Mouse (Mus musculus) hindbrain, embryonic 16.5 days (tissue): ENCODE measurements at regions not wholly inside any gene's neighbourhood (a gene's known extent, or its start where the extent isn't known, plus 50 kb on each side); places are given as distances from the start of the nearest gene placed in this dataset.

Experiments
- ATAC-seq: fragments of 200-750 bp; cut with Nextera tagmentation; 2 replicates; pipeline ENCODE4 v1.8.0; 2017; ENCODE audit warnings: moderate TSS enrichment, moderate library complexity
- H3K27ac ChIP-seq: fragments of 300-500 bp; sonication (generic); 2 replicates; pipeline ENCODE4 v1.5.1; 2014; ENCODE audit warnings: low read depth, mild to moderate bottlenecking, control low read depth, low read length, moderate library complexity
- H3K27me3 ChIP-seq: fragments of 300-500 bp; sonication (generic); replicated peaks from 2 replicates; pipeline ENCODE4 v1.6.1; 2014; ENCODE audit warnings: low read length; ENCODE audit not compliant: control insufficient read depth, insufficient read depth
- H3K36me3 ChIP-seq: fragments of 300-500 bp; sonication (generic); 2 replicates; pipeline ENCODE4 v1.6.1; 2014; ENCODE audit warnings: mild to moderate bottlenecking, low read length, moderate library complexity, mixed read lengths; ENCODE audit not compliant: control insufficient read depth, insufficient read depth
- H3K4me1 ChIP-seq: fragments of 300-500 bp; sonication (generic); 2 replicates; pipeline ENCODE4 v1.6.1; 2014; ENCODE audit warnings: low read depth, low read length; ENCODE audit not compliant: control insufficient read depth, insufficient read depth
- H3K4me2 ChIP-seq: fragments of 300-500 bp; sonication (generic); 2 replicates; pipeline ENCODE4 v1.6.1; 2014; ENCODE audit warnings: mild to moderate bottlenecking, low read length, control low read depth, moderate library complexity
- H3K4me3 ChIP-seq: fragments of 300-500 bp; sonication (generic); 2 replicates; pipeline ENCODE4 v1.5.1; 2014; ENCODE audit warnings: mild to moderate bottlenecking, low read length, control low read depth, moderate library complexity
- H3K9ac ChIP-seq: fragments of 300-500 bp; sonication (generic); 2 replicates; pipeline ENCODE4 v1.6.1; 2014; ENCODE audit warnings: low read depth, mild to moderate bottlenecking, control low read depth, low read length, moderate library complexity
- H3K9me3 ChIP-seq: fragments of 300-500 bp; sonication (generic); 2 replicates; pipeline ENCODE4 v1.6.1; 2014; ENCODE audit warnings: mild to moderate bottlenecking, low read length, moderate library complexity; ENCODE audit not compliant: control insufficient read depth
- WGBS: fragments of 180-500 bp; shearing (Covaris S2); extraction: QIAGEN DNeasy Blood & Tissue Kit; methylation state at CpG from one replicate; pipeline ENCODE4 v1.1.7; 2014; 5-methylcytosine and 5-hydroxymethylcytosine counted together

GRCm38 (mm10) chr17:89465883-89466282 is 265.4 kb upstream of the Fshr start:
- Histone ChIP-seq H3K4me2 (no peak overlapping the region), H3K4me1 (no peaks in the 10 kb centered on the region), H3K36me3 (no peaks in the 10 kb centered on the region), H3K9ac (no peak overlapping the region), H3K9me3 (no peaks in the 10 kb centered on the region), H3K27me3 (no peaks in the 10 kb centered on the region), H3K27ac (no peak overlapping the region), H3K4me3 (no peak overlapping the region)
- WGBS: 80% methylated on average over 5 of the region's 5 CpGs
- no peak for ATAC-seq

GRCm38 (mm10) chr17:89460438-89460837 is 260.0 kb upstream of the Fshr start:
- no peak overlapping the region for H3K27ac ChIP-seq
- H3K4me1 ChIP-seq: no peaks in the 10 kb centered on the region
- no peak for ATAC-seq
- no peak overlapping the region for H3K4me3 ChIP-seq
- H3K27me3 ChIP-seq: no peaks in the 10 kb centered on the region
- no peaks in the 10 kb centered on the region for H3K36me3 ChIP-seq
- whole genome bisulfite sequencing: 76% methylated on average over 5 of the region's 5 CpGs
- H3K9ac ChIP-seq: no peak overlapping the region
- H3K9me3 ChIP-seq: no peaks in the 10 kb centered on the region
- no peak overlapping the region for H3K4me2 ChIP-seq

GRCm38 (mm10) chr17:89454301-89454700 is 253.8 kb upstream of the Fshr start:
- Histone ChIP-seq H3K27me3 (no peaks in the 10 kb centered on the region), H3K27ac (no peak overlapping the region), H3K9me3 (no peaks in the 10 kb centered on the region), H3K4me2 (no peak overlapping the region), H3K4me1 (no peaks in the 10 kb centered on the region), H3K36me3 (no peaks in the 10 kb centered on the region), H3K9ac (no peak overlapping the region), H3K4me3 (no peak overlapping the region)
- ATAC-seq: no peak
- WGBS: 91% methylated on average over 3 of the region's 3 CpGs

GRCm38 (mm10) chr17:89450724-89451123 is 250.2 kb upstream of the Fshr start:
- WGBS: 88% methylated on average over 4 of the region's 4 CpGs
- Histone ChIP-seq H3K4me1 (no peaks in the 10 kb centered on the region), H3K9ac (no peak overlapping the region)

GRCm38 (mm10) chr17:89449391-89449790 is 248.9 kb upstream of the Fshr start:
- no peaks in the 10 kb centered on the region for H3K9me3 ChIP-seq
- H3K4me2 ChIP-seq: no peak overlapping the region
- H3K9ac ChIP-seq: no peak overlapping the region
- H3K36me3 ChIP-seq: no peaks in the 10 kb centered on the region
- H3K27me3 ChIP-seq: no peaks in the 10 kb centered on the region
- H3K4me3 ChIP-seq: no peak overlapping the region
- no peak overlapping the region for H3K27ac ChIP-seq
- ATAC-seq: no peak
- no peaks in the 10 kb centered on the region for H3K4me1 ChIP-seq

More at GRCm38 (mm10) chr17:89450724-89451123, 250.2 kb upstream of the Fshr start:
- Histone ChIP-seq H3K36me3 (no peaks in the 10 kb centered on the region), H3K4me2 (no peak overlapping the region), H3K27me3 (no peaks in the 10 kb centered on the region), H3K27ac (no peak overlapping the region), H3K4me3 (no peak overlapping the region), H3K9me3 (no peaks in the 10 kb centered on the region)
- ATAC-seq: no peak

- no peak overlapping the region for H3K27ac ChIP-seq
- no peak overlapping the region for H3K4me2 ChIP-seq
- H3K9me3 ChIP-seq: no peaks in the 10 kb centered on the region
- no peaks in the 10 kb centered on the region for H3K36me3 ChIP-seq
- H3K27me3 ChIP-seq: no peaks in the 10 kb centered on the region
- WGBS: 91% methylated on average over 4 of the region's 4 CpGs
- no peak overlapping the region for H3K4me3 ChIP-seq
- no peak for ATAC-seq
- H3K9ac ChIP-seq: no peak overlapping the region
- no peaks in the 10 kb centered on the region for H3K4me1 ChIP-seq
Measured at GRCm38 (mm10) chr17:89434288-89434687, 233.8 kb upstream of the Fshr start.

- Histone ChIP-seq H3K9ac (no peak overlapping the region), H3K36me3 (no peaks in the 10 kb centered on the region), H3K27me3 (no peaks in the 10 kb centered on the region), H3K4me2 (no peak overlapping the region), H3K27ac (no peak overlapping the region), H3K9me3 (no peaks in the 10 kb centered on the region), H3K4me3 (no peak overlapping the region), H3K4me1 (no peaks in the 10 kb centered on the region)
- ATAC-seq: no peak
- 93% methylated on average over 1 of the region's 1 CpGs for WGBS
Measured at GRCm38 (mm10) chr17:89410026-89410425, 209.6 kb upstream of the Fshr start.

- H3K4me3 ChIP-seq: no peak overlapping the region
- H3K9ac ChIP-seq: no peak overlapping the region
- ATAC-seq: no peak
- H3K4me1 ChIP-seq: no peaks in the 10 kb centered on the region
- 60% methylated on average over 2 of the region's 2 CpGs for WGBS
- no peaks in the 10 kb centered on the region for H3K9me3 ChIP-seq
- no peak overlapping the region for H3K4me2 ChIP-seq
- no peaks in the 10 kb centered on the region for H3K36me3 ChIP-seq
- no peak overlapping the region for H3K27ac ChIP-seq
- H3K27me3 ChIP-seq: no peaks in the 10 kb centered on the region
Measured at GRCm38 (mm10) chr17:89405589-89405988, 205.1 kb upstream of the Fshr start.

- no peak for ATAC-seq
- H3K36me3 ChIP-seq: no peaks in the 10 kb centered on the region
- H3K27me3 ChIP-seq: no peaks in the 10 kb centered on the region
- H3K9me3 ChIP-seq: no peaks in the 10 kb centered on the region
- no peak overlapping the region for H3K4me3 ChIP-seq
- H3K27ac ChIP-seq: no peak overlapping the region
- no peak overlapping the region for H3K9ac ChIP-seq
- H3K4me1 ChIP-seq: no peaks in the 10 kb centered on the region
- no peak overlapping the region for H3K4me2 ChIP-seq
Measured at GRCm38 (mm10) chr17:89357241-89357640, 156.8 kb upstream of the Fshr start.

- WGBS: 56% methylated on average over 8 of the region's 8 CpGs
- no peak overlapping the region for H3K27ac ChIP-seq
- no peak for ATAC-seq
- H3K36me3 ChIP-seq: no peaks in the 10 kb centered on the region
- no peaks in the 10 kb centered on the region for H3K4me1 ChIP-seq
- H3K9ac ChIP-seq: no peak overlapping the region
- no peak overlapping the region for H3K4me3 ChIP-seq
- no peaks in the 10 kb centered on the region for H3K27me3 ChIP-seq
- H3K9me3 ChIP-seq: no peaks in the 10 kb centered on the region
- no peak overlapping the region for H3K4me2 ChIP-seq
Measured at GRCm38 (mm10) chr17:89340497-89341205, 140.2 kb upstream of the Fshr start.
